Mouse (Mus musculus) heart, postnatal 0 days (tissue): ENCODE data around the gene Rbm47. TPM values are rescaled to one million over a fixed set of nuclear protein-coding genes. Genes with fewer than 3 reads are reported as not detected.

ENCODE experiments used
- ATAC-seq: fragments of 200-750 bp; cut with Nextera tagmentation; 2 replicates; pipeline ENCODE4 v1.8.0; 2017; ENCODE audit warnings: low read depth, moderate number of reproducible peaks, moderate library complexity; ENCODE audit not compliant: insufficient read depth
- DNase-seq: peaks from one replicate; pipeline ENCODE4 v3.0.0-alpha.2; 2016; ENCODE audit warnings: low spot score
- H3K27ac ChIP-seq: fragments of 300-500 bp; sonication (generic); 2 replicates; pipeline ENCODE4 v1.5.1; 2014; ENCODE audit warnings: low read depth, mild to moderate bottlenecking
- H3K27me3 ChIP-seq: fragments of 300-500 bp; sonication (generic); 2 replicates; pipeline ENCODE4 v1.6.1; 2014; ENCODE audit warnings: low read length, mixed read lengths; ENCODE audit not compliant: control insufficient read depth, insufficient read depth
- H3K36me3 ChIP-seq: fragments of 300-500 bp; sonication (generic); replicated peaks from 2 replicates; pipeline ENCODE4 v1.6.1; 2014; ENCODE audit warnings: low read length, mixed read lengths; ENCODE audit not compliant: control insufficient read depth, insufficient read depth
- H3K4me1 ChIP-seq: fragments of 300-500 bp; sonication (generic); 2 replicates; pipeline ENCODE4 v1.6.1; 2014; ENCODE audit warnings: antibody characterized with exemption; ENCODE audit not compliant: control insufficient read depth, insufficient read depth
- H3K4me2 ChIP-seq: fragments of 300-500 bp; sonication (generic); 2 replicates; pipeline ENCODE4 v1.6.1; 2014; ENCODE audit warnings: low read depth, mild to moderate bottlenecking, low read length, moderate library complexity
- H3K4me3 ChIP-seq: fragments of 300-500 bp; sonication (generic); 2 replicates; pipeline ENCODE4 v1.5.1; 2014; ENCODE audit warnings: low read depth, low read length
- H3K9ac ChIP-seq: fragments of 300-500 bp; sonication (generic); replicated peaks from 2 replicates; pipeline ENCODE4 v1.6.1; 2014; ENCODE audit warnings: low read depth, low read length, mixed read lengths
- H3K9me3 ChIP-seq: fragments of 300-500 bp; sonication (generic); replicated peaks from 2 replicates; pipeline ENCODE4 v1.6.1; 2016; ENCODE audit warnings: low read length; ENCODE audit not compliant: control insufficient read depth
- CTCF ChIP-seq: IDR thresholded peaks from 2 replicates; pipeline ENCODE4 v1.5.1; 2016; ENCODE audit warnings: antibody characterized with exemption, control low read depth, low read depth
- EP300 ChIP-seq: IDR thresholded peaks from 2 replicates; pipeline ENCODE4 v1.6.1; 2016; ENCODE audit warnings: antibody characterized with exemption, low read depth
- WGBS: fragments of 180-500 bp; shearing (Covaris S2); extraction: QIAGEN DNeasy Blood & Tissue Kit; methylation state at CpG from one replicate; pipeline ENCODE4 v1.1.7; 2014; 5-methylcytosine and 5-hydroxymethylcytosine counted together
- polyA plus RNA-seq: library from polyadenylated mRNA; unstranded; fragments of >200 nt; fragmentation: Nextera tagmentation; extraction: Ambion mirVana; gene quantifications from 2 replicates; pipeline ENCODE4 v1.2.1, GENCODE M21; 2015
- total RNA-seq: library from RNA; depleted of rRNA; stranded (reverse); fragments of >200 nt; gene quantifications from 2 replicates; pipeline ENCODE4 v1.2.3, GENCODE M21; 2014; ENCODE audit warnings: low replicate concordance

The Rbm47 gene
- total and polyA plus RNA-seq, 2 experiments from 2014 or later = 1.1 to 11.2 TPM

DNA sequence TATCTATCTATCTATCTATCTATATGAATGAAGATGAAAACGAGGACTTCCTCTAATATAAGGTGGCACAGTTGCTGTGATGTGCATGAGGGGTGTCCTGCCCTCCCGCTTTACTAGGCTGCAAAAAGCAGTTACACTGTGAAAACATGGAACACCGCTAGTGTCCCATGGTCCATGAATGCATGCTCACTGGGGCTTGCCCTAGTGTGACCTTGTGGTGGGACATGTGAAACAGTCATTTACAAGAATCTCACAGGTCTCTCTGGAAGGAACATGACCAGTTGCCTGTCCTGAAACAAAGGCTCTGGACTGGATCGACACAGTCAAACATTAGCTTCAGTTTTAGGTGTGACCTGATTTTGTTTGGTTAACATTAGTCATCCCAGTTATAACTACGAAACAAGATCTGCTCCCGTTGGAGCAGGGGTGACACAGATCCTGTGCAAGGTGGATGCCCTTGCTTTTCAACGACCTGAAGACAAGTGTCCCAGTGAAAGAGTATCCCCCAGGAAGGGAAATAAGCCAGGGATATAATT is 132.1 kb downstream of the Rbm47 start:
- no peaks in the 10 kb centered on the region for H3K9me3 ChIP-seq
- no peak overlapping the region for H3K4me2 ChIP-seq
- no peak overlapping the region for H3K27ac ChIP-seq
- DNase-seq (no peak), ATAC-seq (no peak)
- no peak for TF ChIP-seq CTCF
- TF ChIP-seq EP300 = no peak
- no peaks in the 10 kb centered on the region for H3K27me3 ChIP-seq
- H3K4me3 ChIP-seq = no peak overlapping the region
- no peaks in the 10 kb centered on the region for H3K4me1 ChIP-seq
- WGBS = 78% methylated on average over 7 of the region's 7 CpGs
- H3K36me3 ChIP-seq = no peaks in the 10 kb centered on the region
- no peak overlapping the region for H3K9ac ChIP-seq

DNA sequence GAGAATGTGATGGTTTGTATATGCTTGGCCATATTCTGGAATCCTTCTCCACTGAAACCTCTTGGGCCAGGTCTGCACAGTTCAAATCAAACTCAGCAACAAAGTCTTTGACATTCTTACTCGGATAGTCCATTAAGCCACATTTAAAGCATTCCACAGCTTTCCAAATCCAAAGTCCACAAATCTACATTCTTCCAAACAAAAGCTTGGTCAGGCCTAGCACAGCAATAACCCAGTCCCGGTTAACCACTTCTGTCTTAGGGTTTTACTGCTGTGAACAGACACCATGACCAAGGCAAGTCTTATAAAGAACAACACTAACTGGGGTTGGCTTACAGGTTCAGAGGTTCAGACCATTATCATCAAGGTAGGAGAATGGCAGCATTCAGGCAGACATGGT is 133.1 kb downstream of the Rbm47 start:
- WGBS = 91% methylated on average over 2 of the region's 2 CpGs
- no peaks in the 10 kb centered on the region for H3K36me3 ChIP-seq
- no peak overlapping the region for H3K27ac ChIP-seq

DNA sequence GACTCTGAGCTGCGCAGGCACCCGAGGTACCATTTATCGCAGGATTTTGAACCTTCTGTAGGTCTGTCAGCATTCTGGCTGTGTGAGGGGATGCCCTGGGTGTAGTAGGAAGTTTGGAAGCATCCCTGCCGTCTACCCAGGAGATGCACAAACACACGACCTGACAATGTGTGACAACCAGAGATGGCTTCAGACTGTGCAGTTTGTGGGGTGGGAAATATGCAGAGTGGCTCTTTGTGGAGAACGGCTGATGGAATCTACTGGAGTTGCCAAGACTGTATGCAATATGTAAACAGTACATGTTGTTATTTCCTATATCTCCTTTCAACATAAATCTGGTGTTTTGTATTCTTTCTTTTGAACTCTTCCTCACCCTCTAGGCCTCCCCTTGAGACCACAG is 135.9 kb downstream of the Rbm47 start:
- Histone ChIP-seq H3K4me2 (no peak overlapping the region), H3K27ac (no peak overlapping the region), H3K27me3 (no peaks in the 10 kb centered on the region), H3K4me3 (no peak overlapping the region), H3K36me3 (no peaks in the 10 kb centered on the region), H3K9me3 (no peaks in the 10 kb centered on the region), H3K4me1 (no peaks in the 10 kb centered on the region), H3K9ac (no peak overlapping the region)
- ATAC-seq (no peak), DNase-seq (no peak)
- 68% methylated on average over 6 of the region's 6 CpGs for WGBS
- TF ChIP-seq CTCF = no peak
- TF ChIP-seq EP300 = no peak

More for the DNA sequence above, 133.1 kb downstream of the Rbm47 start:
- H3K27me3 ChIP-seq = no peaks in the 10 kb centered on the region
- H3K9ac ChIP-seq = no peak overlapping the region
- no peak for ATAC-seq
- no peak overlapping the region for H3K4me3 ChIP-seq
- no peaks in the 10 kb centered on the region for H3K9me3 ChIP-seq
- no peak overlapping the region for H3K4me2 ChIP-seq
- no peak for DNase-seq
- H3K4me1 ChIP-seq = no peaks in the 10 kb centered on the region
- TF ChIP-seq EP300 = no peak
- TF ChIP-seq CTCF = no peak

DNA sequence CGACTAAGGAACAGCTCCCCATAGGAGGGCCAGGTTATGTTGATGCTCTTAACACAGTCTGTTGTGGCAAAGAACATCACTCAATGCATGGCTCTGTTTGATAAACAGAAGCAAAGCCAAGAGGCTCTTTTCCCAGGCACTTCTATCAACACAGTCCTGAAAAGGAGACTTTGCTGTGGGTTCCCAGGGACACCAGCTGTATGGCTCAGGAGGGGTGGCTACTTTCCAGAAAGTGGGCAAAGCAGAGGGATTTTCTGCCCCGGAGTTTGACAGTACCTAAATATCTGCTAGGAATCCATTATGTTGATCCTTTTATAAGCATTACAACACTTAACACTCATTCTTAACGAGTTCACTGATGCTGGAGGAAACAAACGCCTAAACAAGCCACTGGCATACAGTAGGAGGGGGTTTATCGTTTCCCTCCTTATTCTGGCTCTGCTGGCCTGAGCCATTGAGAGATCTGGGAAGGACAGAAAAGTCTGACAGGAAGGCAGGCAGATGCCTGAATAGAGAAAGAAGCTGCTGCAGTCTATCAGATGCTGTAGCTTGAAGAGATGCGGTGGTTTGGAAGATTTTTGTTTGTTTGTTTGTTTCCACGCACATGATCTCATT is 136.4 kb downstream of the Rbm47 start:
- no peak overlapping the region for H3K4me2 ChIP-seq
- H3K27me3 ChIP-seq = no peaks in the 10 kb centered on the region

DNA sequence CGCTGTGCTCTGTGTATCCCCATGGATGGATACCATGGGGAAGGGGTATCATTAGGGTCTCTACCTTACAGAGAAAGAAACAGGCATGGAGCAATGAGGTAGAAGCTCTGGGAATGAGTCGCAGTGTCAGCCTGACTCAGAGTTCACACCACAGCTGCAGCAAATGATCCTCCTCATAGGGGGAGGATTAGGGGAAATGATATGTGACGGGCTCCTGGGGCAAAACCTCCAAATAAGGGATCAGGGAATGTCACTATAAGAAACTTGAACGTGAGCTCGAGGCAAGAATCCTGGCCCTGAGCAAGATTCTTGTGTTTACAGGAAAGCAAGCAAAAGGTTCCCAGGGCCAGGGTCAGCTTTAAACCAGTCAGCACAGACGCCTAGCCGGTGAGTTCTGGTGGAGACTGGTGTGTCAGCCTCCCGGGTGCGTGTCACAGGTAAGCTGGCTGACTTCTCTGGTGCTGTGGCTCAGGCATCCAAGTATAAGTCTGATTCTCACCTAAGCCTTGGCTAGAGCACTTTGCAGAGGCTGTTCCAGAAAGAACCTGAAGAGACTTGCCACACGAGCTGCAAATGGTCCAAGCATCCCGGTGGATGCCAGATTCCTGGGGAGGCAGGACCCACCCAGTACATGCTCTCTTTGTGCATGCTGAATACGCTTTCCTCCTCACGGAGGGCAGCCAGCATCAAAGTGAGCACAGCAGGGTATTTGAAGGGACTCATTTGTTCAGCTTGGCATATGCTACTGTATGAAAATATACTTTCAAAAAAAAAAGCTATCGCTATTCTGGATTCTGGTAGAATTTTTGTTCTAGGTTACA is 138.3 kb downstream of the Rbm47 start:
- Histone ChIP-seq H3K4me2 (no peak overlapping the region), H3K27ac (no peak overlapping the region), H3K9me3 (no peaks in the 10 kb centered on the region), H3K4me1 (no peaks in the 10 kb centered on the region), H3K9ac (no peak overlapping the region), H3K4me3 (no peak overlapping the region), H3K36me3 (no peaks in the 10 kb centered on the region), H3K27me3 (no peaks in the 10 kb centered on the region)
- ATAC-seq (no peak), DNase-seq (no peak)
- 62% methylated on average over 14 of the region's 14 CpGs for WGBS
- TF ChIP-seq CTCF (no peak), EP300 (no peak)

More for the DNA sequence above, 136.4 kb downstream of the Rbm47 start:
- Histone ChIP-seq H3K36me3 (no peaks in the 10 kb centered on the region), H3K9me3 (no peaks in the 10 kb centered on the region), H3K4me1 (no peaks in the 10 kb centered on the region), H3K27ac (no peak overlapping the region), H3K9ac (no peak overlapping the region), H3K4me3 (no peak overlapping the region)
- TF ChIP-seq CTCF = no peak
- no peak for TF ChIP-seq EP300
- DNase-seq (no peak), ATAC-seq (no peak)
- 48% methylated on average over 7 of the region's 7 CpGs for WGBS
